Mouse (Mus musculus): ENCODE measurements around the gene Rnf11. TPM values are rescaled to one million over a fixed set of nuclear protein-coding genes. Genes with fewer than 3 reads are reported as not detected.

Gene Rnf11
- 100 to 1,000 TPM; 206 to 219 TPM for total RNA-seq (2021)

- DNase-seq (ENCODE audit: low spot score in 2 of 2): no peak
- intact Hi-C loops (cut with DNase I): no loop called here
Measured at GRCm38 (mm10) chr4:109484621-109485020, at the start of gene Rnf11. TSS of gene Rnf11 (minus strand) at chr4:109484728.

- intact Hi-C loops (cut with DNase I): no loop called here
- DNase-seq (ENCODE audit: low spot score in 2 of 2): no peak
Measured at GRCm38 (mm10) chr4:109531111-109531510, 46.6 kb upstream of the Rnf11 start, which contains the start of gene 4930522H14Rik. TSS of gene 4930522H14Rik (minus strand) at chr4:109531297.

GRCm38 (mm10) chr4:109530245-109530816 lies 45.8 kb upstream of the Rnf11 start:
- DNase-seq (ENCODE audit: low spot score in 2 of 2): no peak

GRCm38 (mm10) chr4:109504885-109505284 lies 20.4 kb upstream of the Rnf11 start:
- DNase-seq (ENCODE audit: low spot score in 2 of 2): peak; percentile 42 to 76
- intact Hi-C loops (cut with DNase I): loop anchor here (1.0 to 5.0 kb wide), 4 partner anchors 24 to 512 kb away; no protein-coding TSS in a partner anchor

More at GRCm38 (mm10) chr4:109530245-109530816, 45.8 kb upstream of the Rnf11 start:
- intact Hi-C loops (cut with DNase I): no loop called here

GRCm38 (mm10) chr4:109498476-109498875 lies 13.9 kb upstream of the Rnf11 start:
- intact Hi-C loops (cut with DNase I): no loop called here
- no peak for DNase-seq (ENCODE audit: low spot score in 2 of 2)

- intact Hi-C loops (cut with DNase I): no loop called here
- DNase-seq (ENCODE audit: low spot score in 2 of 2): no peak
Measured at GRCm38 (mm10) chr4:109493581-109493980, 9.1 kb upstream of the Rnf11 start.

- intact Hi-C loops (cut with DNase I): no loop called here
- no peak for DNase-seq (ENCODE audit: low spot score in 2 of 2)
Measured at GRCm38 (mm10) chr4:109488812-109489211, 4.3 kb upstream of the Rnf11 start.

- no peak for DNase-seq (ENCODE audit: low spot score in 2 of 2)
- intact Hi-C loops (cut with DNase I): no loop called here
Measured at GRCm38 (mm10) chr4:109482701-109483100, 1.8 kb downstream of the Rnf11 start.

- intact Hi-C loops (cut with DNase I): loop anchor here (2.0 kb wide), 1 partner anchor 23 kb away; no protein-coding TSS in a partner anchor
- no peak for DNase-seq (ENCODE audit: low spot score in 2 of 2)
Measured at GRCm38 (mm10) chr4:109481424-109481823, 3.1 kb downstream of the Rnf11 start.

GRCm38 (mm10) chr4:109477454-109477853 lies 7.1 kb downstream of the Rnf11 start:
- DNase-seq (ENCODE audit: low spot score in 2 of 2): no peak
- intact Hi-C loops (cut with DNase I): no loop called here

- intact Hi-C loops (cut with DNase I): no loop called here
- DNase-seq (ENCODE audit: low spot score in 2 of 2): peak; percentile 93
Measured at GRCm38 (mm10) chr4:109476554-109477014, 7.9 kb downstream of the Rnf11 start.

GRCm38 (mm10) chr4:109475577-109476553 lies 8.7 kb downstream of the Rnf11 start:
- peak; percentile 32 to 33 for DNase-seq (ENCODE audit: low spot score in 2 of 2)
- intact Hi-C loops (cut with DNase I): no loop called here

- intact Hi-C loops (cut with DNase I): no loop called here
- no peak for DNase-seq (ENCODE audit: low spot score in 2 of 2)
Measured at GRCm38 (mm10) chr4:109475078-109475477, 9.4 kb downstream of the Rnf11 start.

- intact Hi-C loops (cut with DNase I): no loop called here
- no peak for DNase-seq (ENCODE audit: low spot score in 2 of 2)
Measured at GRCm38 (mm10) chr4:109472566-109472965, 12.0 kb downstream of the Rnf11 start.

GRCm38 (mm10) chr4:109471606-109472005 lies 12.9 kb downstream of the Rnf11 start:
- no peak for DNase-seq (ENCODE audit: low spot score in 2 of 2)
- intact Hi-C loops (cut with DNase I): no loop called here

GRCm38 (mm10) chr4:109467687-109468086 lies 16.8 kb downstream of the Rnf11 start:
- DNase-seq (ENCODE audit: low spot score in 2 of 2): no peak
- intact Hi-C loops (cut with DNase I): no loop called here

- DNase-seq (ENCODE audit: low spot score in 2 of 2): no peak
- intact Hi-C loops (cut with DNase I): no loop called here
Measured at GRCm38 (mm10) chr4:109463892-109464291, 20.6 kb downstream of the Rnf11 start.

GRCm38 (mm10) chr4:109460421-109461179 lies 23.9 kb downstream of the Rnf11 start:
- intact Hi-C loops (cut with DNase I): no loop called here

GRCm38 (mm10) chr4:109456821-109457220 lies 27.7 kb downstream of the Rnf11 start:
- DNase-seq (ENCODE audit: low spot score in 2 of 2): no peak
- intact Hi-C loops (cut with DNase I): no loop called here

More at GRCm38 (mm10) chr4:109460421-109461179, 23.9 kb downstream of the Rnf11 start:
- no peak for DNase-seq (ENCODE audit: low spot score in 2 of 2)

- no peak for DNase-seq (ENCODE audit: low spot score in 2 of 2)
- intact Hi-C loops (cut with DNase I): no loop called here
Measured at GRCm38 (mm10) chr4:109448531-109448930, 36.0 kb downstream of the Rnf11 start.
